Mouse (Mus musculus): ENCODE data around the gene Fhl5. TPM values are rescaled to one million over a fixed set of nuclear protein-coding genes. Genes with fewer than 3 reads are reported as not detected.
"Not testable (repeated sequence)": the region's sequence is repeated elsewhere in the genome, so short reads cannot be mapped to it uniquely, and the experiment has no call there.

Fhl5 gene
- polyA plus RNA-seq, 1 experiment from 2014 or later = 0.22 TPM

DNA sequence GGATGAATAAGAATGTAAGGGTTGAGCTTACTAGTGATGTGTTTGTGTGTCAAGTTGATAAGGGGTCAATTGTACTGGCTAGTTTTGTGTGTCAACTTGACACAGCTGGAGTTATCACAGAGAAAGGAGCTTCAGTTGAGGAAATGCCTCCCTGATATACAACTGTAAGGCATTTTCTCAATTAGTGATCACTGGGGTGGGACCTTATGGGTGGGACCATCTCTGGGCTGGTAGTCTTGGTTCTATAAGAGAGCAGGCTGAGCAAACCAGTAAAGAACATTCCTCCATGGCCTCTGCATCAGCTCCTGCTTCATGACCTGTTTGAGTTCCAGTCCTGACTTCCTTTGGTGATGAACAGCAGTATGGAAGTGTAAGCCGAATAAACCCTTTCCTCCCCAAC lies 7.0 kb downstream of the Fhl5 start:
- 80% methylated on average over 1 of the region's 1 CpGs for WGBS
- not testable (repeated sequence) for H3K36me3 ChIP-seq (ENCODE audit: control insufficient read depth, insufficient read depth, low read length); H3K9ac ChIP-seq (ENCODE audit: low read length); H3K4me1 ChIP-seq (replicated peaks; ENCODE audit: control insufficient read depth, insufficient read depth, low read length); H3K4me3 ChIP-seq (ENCODE audit: low read depth, low read length); H3K4me2 ChIP-seq (ENCODE audit: low read length); DNase-seq (ENCODE audit: low spot score); ATAC-seq (replicated peaks; ENCODE audit: low FRiP score, low TSS enrichment, low read depth); H3K27me3 ChIP-seq (replicated peaks; ENCODE audit: control insufficient read depth, insufficient read depth, low read length); H3K27ac ChIP-seq (ENCODE audit: low read depth); H3K9me3 ChIP-seq (ENCODE audit: control insufficient read depth, low read length)

- not testable (repeated sequence) for H3K4me3 ChIP-seq (ENCODE audit: low read depth, low read length); ATAC-seq (replicated peaks; ENCODE audit: low FRiP score, low TSS enrichment, low read depth); H3K9ac ChIP-seq (ENCODE audit: low read length); H3K4me2 ChIP-seq (ENCODE audit: low read length); DNase-seq (ENCODE audit: low spot score); H3K27ac ChIP-seq (ENCODE audit: low read depth); H3K9me3 ChIP-seq (ENCODE audit: control insufficient read depth, low read length); H3K4me1 ChIP-seq (replicated peaks; ENCODE audit: control insufficient read depth, insufficient read depth, low read length); H3K36me3 ChIP-seq (ENCODE audit: control insufficient read depth, insufficient read depth, low read length); H3K27me3 ChIP-seq (replicated peaks; ENCODE audit: control insufficient read depth, insufficient read depth, low read length)
- WGBS = 90% methylated on average over 1 of the region's 1 CpGs
These were observed 8.9 kb downstream of the Fhl5 start for GRCm38 (mm10) chr4:25233767-25234166.

DNA sequence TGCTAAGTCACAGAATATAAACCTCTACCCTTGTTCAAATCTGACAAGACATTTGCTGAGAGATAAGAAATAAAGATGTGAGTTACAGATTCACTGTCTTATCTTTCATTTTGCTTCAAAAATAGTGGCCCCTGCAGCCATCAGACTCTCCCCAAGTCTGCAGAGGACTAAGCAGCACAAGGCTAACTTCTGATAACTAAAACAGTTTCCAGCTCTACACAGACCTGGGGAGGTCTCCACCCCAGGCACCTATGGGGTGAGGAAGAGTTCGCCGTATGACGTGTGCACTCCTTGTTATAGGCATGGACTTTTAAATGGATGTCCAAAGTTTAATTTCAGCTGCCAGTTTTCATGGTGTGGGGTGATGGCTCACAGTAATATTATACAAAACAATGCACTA lies 10.1 kb downstream of the Fhl5 start:
- no peak overlapping the region for H3K9ac ChIP-seq (ENCODE audit: low read length)
- DNase-seq (ENCODE audit: low spot score) (no peak), ATAC-seq (replicated peaks; ENCODE audit: low FRiP score, low TSS enrichment, low read depth) (no peak)
- no peak overlapping the region for H3K4me2 ChIP-seq (ENCODE audit: low read length)
- no peak overlapping the region for H3K4me3 ChIP-seq (ENCODE audit: low read depth, low read length)
- no peak overlapping the region for H3K27ac ChIP-seq (ENCODE audit: low read depth)
- no peaks in the 10 kb centered on the region for H3K9me3 ChIP-seq (ENCODE audit: control insufficient read depth, low read length)
- no peaks in the 10 kb centered on the region for H3K36me3 ChIP-seq (ENCODE audit: control insufficient read depth, insufficient read depth, low read length)
- WGBS = 91% methylated on average over 3 of the region's 3 CpGs
- H3K4me1 ChIP-seq (replicated peaks; ENCODE audit: control insufficient read depth, insufficient read depth, low read length) = no peaks in the 10 kb centered on the region
- no peaks in the 10 kb centered on the region for H3K27me3 ChIP-seq (replicated peaks; ENCODE audit: control insufficient read depth, insufficient read depth, low read length)

- Histone ChIP-seq H3K4me1 (replicated peaks; ENCODE audit: control insufficient read depth, insufficient read depth, low read length) (no peaks in the 10 kb centered on the region), H3K9ac (ENCODE audit: low read length) (no peak overlapping the region), H3K36me3 (ENCODE audit: control insufficient read depth, insufficient read depth, low read length) (no peaks in the 10 kb centered on the region), H3K27ac (ENCODE audit: low read depth) (no peak overlapping the region), H3K4me3 (ENCODE audit: low read depth, low read length) (no peak overlapping the region), H3K9me3 (ENCODE audit: control insufficient read depth, low read length) (no peaks in the 10 kb centered on the region), H3K4me2 (ENCODE audit: low read length) (no peak overlapping the region), H3K27me3 (replicated peaks; ENCODE audit: control insufficient read depth, insufficient read depth, low read length) (no peaks in the 10 kb centered on the region)
- DNase-seq (ENCODE audit: low spot score) (no peak), ATAC-seq (replicated peaks; ENCODE audit: low FRiP score, low TSS enrichment, low read depth) (no peak)
- 42% methylated on average over 1 of the region's 1 CpGs for WGBS
These were observed 15.1 kb downstream of the Fhl5 start for GRCm38 (mm10) chr4:25227527-25227926.

- H3K27me3 ChIP-seq (replicated peaks; ENCODE audit: control insufficient read depth, insufficient read depth, low read length) = no peaks in the 10 kb centered on the region
- no peak overlapping the region for H3K9ac ChIP-seq (ENCODE audit: low read length)
- no peaks in the 10 kb centered on the region for H3K4me1 ChIP-seq (replicated peaks; ENCODE audit: control insufficient read depth, insufficient read depth, low read length)
- H3K27ac ChIP-seq (ENCODE audit: low read depth) = no peak overlapping the region
- no peak for DNase-seq (ENCODE audit: low spot score)
- no peak for ATAC-seq (replicated peaks; ENCODE audit: low FRiP score, low TSS enrichment, low read depth)
- H3K36me3 ChIP-seq (ENCODE audit: control insufficient read depth, insufficient read depth, low read length) = no peaks in the 10 kb centered on the region
- H3K4me3 ChIP-seq (ENCODE audit: low read depth, low read length) = no peak overlapping the region
- H3K9me3 ChIP-seq (ENCODE audit: control insufficient read depth, low read length) = no peaks in the 10 kb centered on the region
- H3K4me2 ChIP-seq (ENCODE audit: low read length) = no peak overlapping the region
These were observed 20.7 kb downstream of the Fhl5 start for GRCm38 (mm10) chr4:25221927-25222326.

- Histone ChIP-seq H3K4me1 (replicated peaks; ENCODE audit: control insufficient read depth, insufficient read depth, low read length) (no peaks in the 10 kb centered on the region), H3K9ac (ENCODE audit: low read length) (no peak overlapping the region), H3K4me2 (ENCODE audit: low read length) (no peak overlapping the region), H3K9me3 (ENCODE audit: control insufficient read depth, low read length) (no peaks in the 10 kb centered on the region), H3K27me3 (replicated peaks; ENCODE audit: control insufficient read depth, insufficient read depth, low read length) (no peaks in the 10 kb centered on the region), H3K27ac (ENCODE audit: low read depth) (no peak overlapping the region), H3K36me3 (ENCODE audit: control insufficient read depth, insufficient read depth, low read length) (no peaks in the 10 kb centered on the region), H3K4me3 (ENCODE audit: low read depth, low read length) (no peak overlapping the region)
- 52% methylated on average over 5 of the region's 5 CpGs for WGBS
- no peak for DNase-seq (ENCODE audit: low spot score)
- no peak for ATAC-seq (replicated peaks; ENCODE audit: low FRiP score, low TSS enrichment, low read depth)
These were observed 29.2 kb downstream of the Fhl5 start for GRCm38 (mm10) chr4:25213451-25213850.

DNA sequence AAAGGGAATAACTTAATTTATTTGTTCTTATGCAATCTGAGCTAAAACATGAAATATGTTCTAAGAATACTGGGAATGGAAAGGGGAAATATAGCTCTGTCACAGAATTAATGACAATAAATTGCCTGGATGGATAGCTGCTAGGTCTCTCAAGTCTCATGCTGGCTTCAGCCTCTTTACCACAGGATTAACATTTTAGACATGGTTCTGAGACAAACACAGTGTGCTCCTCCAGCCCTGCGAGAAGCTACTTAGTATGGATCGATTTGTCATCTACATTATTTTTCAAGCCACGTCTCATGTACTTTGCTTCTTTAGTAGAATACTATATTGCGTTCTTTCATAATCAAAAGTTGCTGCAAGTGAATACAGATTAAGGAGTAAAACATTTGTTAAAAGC lies 36.5 kb downstream of the Fhl5 start:
- DNase-seq (ENCODE audit: low spot score) (no peak), ATAC-seq (replicated peaks; ENCODE audit: low FRiP score, low TSS enrichment, low read depth) (no peak)
- 87% methylated on average over 4 of the region's 4 CpGs for WGBS
- H3K36me3 ChIP-seq (ENCODE audit: control insufficient read depth, insufficient read depth, low read length) = no peaks in the 10 kb centered on the region
- H3K4me2 ChIP-seq (ENCODE audit: low read length) = no peak overlapping the region
- no peak overlapping the region for H3K27ac ChIP-seq (ENCODE audit: low read depth)
- no peaks in the 10 kb centered on the region for H3K27me3 ChIP-seq (replicated peaks; ENCODE audit: control insufficient read depth, insufficient read depth, low read length)
- no peak overlapping the region for H3K9ac ChIP-seq (ENCODE audit: low read length)
- H3K9me3 ChIP-seq (ENCODE audit: control insufficient read depth, low read length) = no peaks in the 10 kb centered on the region
- H3K4me3 ChIP-seq (ENCODE audit: low read depth, low read length) = no peak overlapping the region
- no peaks in the 10 kb centered on the region for H3K4me1 ChIP-seq (replicated peaks; ENCODE audit: control insufficient read depth, insufficient read depth, low read length)

GRCm38 (mm10) chr4:25197310-25197709 lies 45.4 kb downstream of the Fhl5 start:
- Histone ChIP-seq H3K36me3 (ENCODE audit: control insufficient read depth, insufficient read depth, low read length) (no peaks in the 10 kb centered on the region), H3K4me1 (replicated peaks; ENCODE audit: control insufficient read depth, insufficient read depth, low read length) (no peaks in the 10 kb centered on the region), H3K4me3 (ENCODE audit: low read depth, low read length) (no peak overlapping the region), H3K4me2 (ENCODE audit: low read length) (no peak overlapping the region), H3K9me3 (ENCODE audit: control insufficient read depth, low read length) (no peaks in the 10 kb centered on the region), H3K27me3 (replicated peaks; ENCODE audit: control insufficient read depth, insufficient read depth, low read length) (no peaks in the 10 kb centered on the region), H3K9ac (ENCODE audit: low read length) (no peak overlapping the region), H3K27ac (ENCODE audit: low read depth) (no peak overlapping the region)
- DNase-seq (ENCODE audit: low spot score) = no peak
- no peak for ATAC-seq (replicated peaks; ENCODE audit: low FRiP score, low TSS enrichment, low read depth)
- 67% methylated on average over 1 of the region's 1 CpGs for WGBS

DNA sequence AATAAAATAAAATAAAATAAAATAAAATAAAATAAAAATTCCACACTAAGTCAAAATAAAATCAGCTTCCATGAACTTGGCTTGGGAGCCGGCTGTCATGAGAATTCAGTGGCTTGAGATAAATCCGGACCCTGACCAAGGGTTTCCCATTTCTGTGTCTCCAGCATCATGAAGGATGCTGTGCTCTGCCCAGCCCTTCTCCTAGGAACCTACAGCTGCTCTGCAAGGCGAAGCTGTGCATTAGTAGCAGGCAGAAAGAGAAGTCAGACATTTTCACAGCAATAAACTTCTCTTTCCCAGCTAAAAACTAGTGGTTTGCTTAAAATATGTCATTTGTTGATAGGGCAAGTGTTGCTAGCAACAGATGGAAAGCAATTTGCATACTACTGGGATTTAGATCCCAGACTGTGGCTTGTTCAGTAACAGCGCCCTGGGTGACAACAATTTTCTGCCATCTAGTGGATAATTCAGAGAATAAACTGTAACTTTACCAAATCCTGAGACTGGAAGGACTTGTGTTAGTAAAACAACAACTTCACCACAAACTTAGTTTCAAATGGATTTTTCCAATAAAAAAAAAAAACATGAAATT lies 63.0 kb downstream of the Fhl5 start:
- Histone ChIP-seq H3K9me3 (ENCODE audit: control insufficient read depth, low read length) (no peaks in the 10 kb centered on the region), H3K4me2 (ENCODE audit: low read length) (no peak overlapping the region), H3K4me3 (ENCODE audit: low read depth, low read length) (no peak overlapping the region), H3K27ac (ENCODE audit: low read depth) (no peak overlapping the region), H3K36me3 (ENCODE audit: control insufficient read depth, insufficient read depth, low read length) (no peaks in the 10 kb centered on the region), H3K27me3 (replicated peaks; ENCODE audit: control insufficient read depth, insufficient read depth, low read length) (no peaks in the 10 kb centered on the region), H3K4me1 (replicated peaks; ENCODE audit: control insufficient read depth, insufficient read depth, low read length) (no peaks in the 10 kb centered on the region), H3K9ac (ENCODE audit: low read length) (no peak overlapping the region)
- 61% methylated on average over 4 of the region's 4 CpGs for WGBS
- ATAC-seq (replicated peaks; ENCODE audit: low FRiP score, low TSS enrichment, low read depth) = no peak
- no peak for DNase-seq (ENCODE audit: low spot score)
